Mouse (Mus musculus): ENCODE measurements around the gene Ces1e.

Ces1e gene

GRCm38 (mm10) chr8:93174554-93174953, 54.9 kb downstream of the Ces1e start:
- no peak for DNase-seq

DNA sequence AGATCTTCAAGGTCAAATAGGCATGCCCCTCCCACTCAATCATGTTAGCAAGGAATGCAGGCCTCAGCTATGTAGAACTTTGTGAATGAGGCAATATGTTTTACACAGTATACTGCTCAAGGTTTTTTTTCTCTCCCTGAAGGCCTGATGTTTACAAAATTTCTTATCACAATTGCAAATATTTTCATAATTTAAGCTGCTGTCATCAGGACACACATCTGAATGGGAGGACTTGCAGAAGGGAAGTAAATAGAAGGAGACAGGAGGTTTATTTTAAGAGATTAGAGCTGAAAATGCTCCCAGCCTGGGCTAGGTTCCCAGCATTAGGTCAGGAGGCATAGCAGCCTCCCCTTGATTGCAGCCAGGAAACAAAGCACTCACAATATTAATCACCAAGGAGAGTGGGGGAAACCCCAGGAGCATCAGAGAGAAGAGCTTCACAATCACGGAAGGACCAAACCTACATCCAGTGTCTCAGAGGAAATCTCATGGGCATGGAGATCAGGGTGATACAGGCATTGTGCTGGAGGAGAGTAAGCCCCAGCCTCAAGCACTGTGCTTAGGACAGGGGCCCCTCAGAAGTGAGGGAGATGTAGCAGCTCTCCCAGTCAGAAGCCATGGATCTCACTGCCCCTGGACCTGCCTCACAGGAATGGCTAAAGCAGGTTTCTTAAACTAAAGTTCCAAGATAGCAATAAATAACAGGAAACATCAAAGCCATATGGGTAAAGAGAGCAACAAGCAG, 57.4 kb downstream of the Ces1e start:
- no peak for DNase-seq

- DNase-seq: no peak
Measured at GRCm38 (mm10) chr8:93163363-93163762, 66.1 kb downstream of the Ces1e start.

GRCm38 (mm10) chr8:93151401-93151800, 78.0 kb downstream of the Ces1e start:
- no peak for DNase-seq
